Mouse (Mus musculus): ENCODE measurements around the gene Lyve1. TPM values are rescaled to one million over a fixed set of nuclear protein-coding genes. Genes with fewer than 3 reads are reported as not detected.
A peak's percentile ranks its signal among the peaks of the same experiment; 100 is the strongest.
"Not testable (repeated sequence)": the region's sequence is repeated elsewhere in the genome, so short reads cannot be mapped to it uniquely, and the experiment has no call there.

The Lyve1 gene
- 15.2 and 17.4 TPM in 2 replicates for polyA plus RNA-seq (2015; fragmentation: Nextera tagmentation; extraction: Ambion mirVana)

- no peak within 1 kb of the TSS for H3K4me2 ChIP-seq (ENCODE audit: low read depth, low read length)
These were observed at the start of gene Lyve1 for GRCm38 (mm10) chr7:110862751-110863289. Gene Lyve1 (minus strand): TSS chr7:110863239.

GRCm38 (mm10) chr7:110908209-110909144 is 45.4 kb upstream of the Lyve1 start:
- Histone ChIP-seq H3K4me3 (replicated peaks; ENCODE audit: low read length) (no peak overlapping the region), H3K9ac (ENCODE audit: low read length) (no peak overlapping the region), H3K27me3 (ENCODE audit: control insufficient read depth, insufficient read depth, low read length) (no peaks in the 10 kb centered on the region), H3K4me2 (ENCODE audit: low read depth, low read length) (no peak overlapping the region), H3K4me1 (ENCODE audit: control insufficient read depth, insufficient read depth, low read length) (0 out of 2 replicates have a peak, but pooled peaks cover 5% of the 10 kb centered on the region), H3K27ac (ENCODE audit: low read length) (no peak overlapping the region), H3K9me3 (replicated peaks; ENCODE audit: control insufficient read depth, low read length) (no peaks in the 10 kb centered on the region), H3K36me3 (ENCODE audit: control insufficient read depth, insufficient read depth, low read length) (no peaks in the 10 kb centered on the region)
- WGBS = 68% methylated on average over 8 of the region's 8 CpGs
- no peak for ATAC-seq (ENCODE audit: insufficient read depth, low FRiP score)

More at GRCm38 (mm10) chr7:110862751-110863289, at the start of gene Lyve1:
- no peak within 1 kb of the TSS for H3K4me3 ChIP-seq (replicated peaks; ENCODE audit: low read length)
- H3K4me1 ChIP-seq (ENCODE audit: control insufficient read depth, insufficient read depth, low read length) = peaks cover 25% of the 10 kb centered on the region
- H3K27ac ChIP-seq (ENCODE audit: low read length) = no peak within 1 kb of the TSS
- 65% methylated on average over 12 of the region's 12 CpGs for WGBS
- H3K9me3 ChIP-seq (replicated peaks; ENCODE audit: control insufficient read depth, low read length) = no peaks in the 10 kb centered on the region
- ATAC-seq (ENCODE audit: insufficient read depth, low FRiP score) = no peak
- no peaks in the 10 kb centered on the region for H3K27me3 ChIP-seq (ENCODE audit: control insufficient read depth, insufficient read depth, low read length)
- H3K9ac ChIP-seq (ENCODE audit: low read length) = no peak within 1 kb of the TSS
- no peaks in the 10 kb centered on the region for H3K36me3 ChIP-seq (ENCODE audit: control insufficient read depth, insufficient read depth, low read length)

- Histone ChIP-seq H3K9me3 (replicated peaks; ENCODE audit: control insufficient read depth, low read length) (no peaks in the 10 kb centered on the region), H3K27me3 (ENCODE audit: control insufficient read depth, insufficient read depth, low read length) (no peaks in the 10 kb centered on the region), H3K4me1 (ENCODE audit: control insufficient read depth, insufficient read depth, low read length) (0 out of 2 replicates have a peak, but pooled peaks cover 5% of the 10 kb centered on the region), H3K4me2 (ENCODE audit: low read depth, low read length) (no peak overlapping the region), H3K9ac (ENCODE audit: low read length) (no peak overlapping the region), H3K27ac (ENCODE audit: low read length) (no peak overlapping the region), H3K36me3 (ENCODE audit: control insufficient read depth, insufficient read depth, low read length) (no peaks in the 10 kb centered on the region), H3K4me3 (replicated peaks; ENCODE audit: low read length) (no peak overlapping the region)
- ATAC-seq (ENCODE audit: insufficient read depth, low FRiP score) = no peak
- WGBS = 82% methylated on average over 2 of the region's 2 CpGs
These were observed 43.5 kb upstream of the Lyve1 start for GRCm38 (mm10) chr7:110906566-110906965.

GRCm38 (mm10) chr7:110903226-110903625 is 40.2 kb upstream of the Lyve1 start:
- Histone ChIP-seq H3K27me3 (ENCODE audit: control insufficient read depth, insufficient read depth, low read length) (no peaks in the 10 kb centered on the region), H3K4me2 (ENCODE audit: low read depth, low read length) (no peak overlapping the region), H3K4me1 (ENCODE audit: control insufficient read depth, insufficient read depth, low read length) (0 out of 2 replicates have a peak, but pooled peaks cover 3% of the 10 kb centered on the region), H3K27ac (ENCODE audit: low read length) (no peak overlapping the region), H3K36me3 (ENCODE audit: control insufficient read depth, insufficient read depth, low read length) (no peaks in the 10 kb centered on the region), H3K9ac (ENCODE audit: low read length) (no peak overlapping the region), H3K4me3 (replicated peaks; ENCODE audit: low read length) (no peak overlapping the region), H3K9me3 (replicated peaks; ENCODE audit: control insufficient read depth, low read length) (no peaks in the 10 kb centered on the region)
- peak; percentile 53; the same call in 1 of the 2 replicates for ATAC-seq (ENCODE audit: insufficient read depth, low FRiP score)
- WGBS = 57% methylated on average over 7 of the region's 7 CpGs

GRCm38 (mm10) chr7:110897202-110897601 is 34.2 kb upstream of the Lyve1 start:
- H3K27ac ChIP-seq (ENCODE audit: low read length) = no peak overlapping the region
- no peaks in the 10 kb centered on the region for H3K36me3 ChIP-seq (ENCODE audit: control insufficient read depth, insufficient read depth, low read length)
- no peak for ATAC-seq (ENCODE audit: insufficient read depth, low FRiP score)
- no peak overlapping the region for H3K9ac ChIP-seq (ENCODE audit: low read length)
- 89% methylated on average over 8 of the region's 8 CpGs for WGBS
- H3K4me1 ChIP-seq (ENCODE audit: control insufficient read depth, insufficient read depth, low read length) = peaks cover 10% of the 10 kb centered on the region
- no peaks in the 10 kb centered on the region for H3K9me3 ChIP-seq (replicated peaks; ENCODE audit: control insufficient read depth, low read length)
- H3K4me2 ChIP-seq (ENCODE audit: low read depth, low read length) = no peak overlapping the region
- H3K27me3 ChIP-seq (ENCODE audit: control insufficient read depth, insufficient read depth, low read length) = no peaks in the 10 kb centered on the region
- H3K4me3 ChIP-seq (replicated peaks; ENCODE audit: low read length) = no peak overlapping the region

GRCm38 (mm10) chr7:110896453-110896852 is 33.4 kb upstream of the Lyve1 start:
- no peak overlapping the region for H3K4me3 ChIP-seq (replicated peaks; ENCODE audit: low read length)
- 88% methylated on average over 7 of the region's 7 CpGs for WGBS

GRCm38 (mm10) chr7:110895772-110896171 is 32.7 kb upstream of the Lyve1 start:
- H3K4me2 ChIP-seq (ENCODE audit: low read depth, low read length); H3K9me3 ChIP-seq (replicated peaks; ENCODE audit: control insufficient read depth, low read length); H3K4me1 ChIP-seq (ENCODE audit: control insufficient read depth, insufficient read depth, low read length); ATAC-seq (ENCODE audit: insufficient read depth, low FRiP score); H3K36me3 ChIP-seq (ENCODE audit: control insufficient read depth, insufficient read depth, low read length); H3K27ac ChIP-seq (ENCODE audit: low read length); H3K4me3 ChIP-seq (replicated peaks; ENCODE audit: low read length); H3K9ac ChIP-seq (ENCODE audit: low read length); H3K27me3 ChIP-seq (ENCODE audit: control insufficient read depth, insufficient read depth, low read length): not testable (repeated sequence)
- WGBS = 76% methylated on average over 10 of the region's 10 CpGs

More at GRCm38 (mm10) chr7:110896453-110896852, 33.4 kb upstream of the Lyve1 start:
- Histone ChIP-seq H3K4me1 (ENCODE audit: control insufficient read depth, insufficient read depth, low read length) (peaks cover 10% of the 10 kb centered on the region), H3K9ac (ENCODE audit: low read length) (no peak overlapping the region), H3K27ac (ENCODE audit: low read length) (no peak overlapping the region), H3K36me3 (ENCODE audit: control insufficient read depth, insufficient read depth, low read length) (no peaks in the 10 kb centered on the region), H3K27me3 (ENCODE audit: control insufficient read depth, insufficient read depth, low read length) (no peaks in the 10 kb centered on the region), H3K9me3 (replicated peaks; ENCODE audit: control insufficient read depth, low read length) (no peaks in the 10 kb centered on the region), H3K4me2 (ENCODE audit: low read depth, low read length) (no peak overlapping the region)
- ATAC-seq (ENCODE audit: insufficient read depth, low FRiP score) = no peak

- ATAC-seq (ENCODE audit: insufficient read depth, low FRiP score) = no peak
- WGBS = 75% methylated on average over 9 of the region's 9 CpGs
These were observed 31.6 kb upstream of the Lyve1 start for GRCm38 (mm10) chr7:110894673-110895072.

More at GRCm38 (mm10) chr7:110894673-110895072, 31.6 kb upstream of the Lyve1 start:
- no peaks in the 10 kb centered on the region for H3K36me3 ChIP-seq (ENCODE audit: control insufficient read depth, insufficient read depth, low read length)
- H3K4me3 ChIP-seq (replicated peaks; ENCODE audit: low read length) = no peak overlapping the region
- no peak overlapping the region for H3K9ac ChIP-seq (ENCODE audit: low read length)
- H3K27ac ChIP-seq (ENCODE audit: low read length) = peak overlapping the region; percentile 79; the same call in 1 of the 2 replicates
- no peaks in the 10 kb centered on the region for H3K27me3 ChIP-seq (ENCODE audit: control insufficient read depth, insufficient read depth, low read length)
- H3K9me3 ChIP-seq (replicated peaks; ENCODE audit: control insufficient read depth, low read length) = no peaks in the 10 kb centered on the region
- peaks cover 10% of the 10 kb centered on the region for H3K4me1 ChIP-seq (ENCODE audit: control insufficient read depth, insufficient read depth, low read length)
- H3K4me2 ChIP-seq (ENCODE audit: low read depth, low read length) = no peak overlapping the region

Measured in stomach, embryonic 16.5 days (tissue).